Mouse (Mus musculus) monocyte, adult 59 days (primary cell): ENCODE measurements around the gene Nemp1. TPM values are rescaled to one million over a fixed set of nuclear protein-coding genes. Genes with fewer than 3 reads are reported as not detected.

Source experiments
- total RNA-seq, 2 experiments: library from RNA; stranded (reverse); gene quantifications; one replicate each; pipeline ENCODE4 v1.2.4; 2023

Nemp1 gene
- 1 to 10 TPM; 6.8 to 6.9 TPM for total RNA-seq

GRCm38 (mm10) chr10:127666501-127667268 is at the start of gene Nemp1:
Gene Nemp1, plus strand, starts transcription at chr10:127666901.

GRCm38 (mm10) chr10:127620406-127621190 is 46.1 kb upstream of the Nemp1 start, which contains the start of gene Lrp1:
Gene Lrp1, minus strand, starts transcription at chr10:127621148.

GRCm38 (mm10) chr10:127642772-127643552 is 23.7 kb upstream of the Nemp1 start, which contains the start of gene Stat6:
Gene Stat6, plus strand, starts transcription at chr10:127642986.

GRCm38 (mm10) chr10:127668093-127669050 is 1.7 kb downstream of the Nemp1 start, which contains the start of gene Nab2:
Gene Nab2, minus strand, starts transcription at chr10:127668568.

GRCm38 (mm10) chr10:127704766-127705220 is 38.1 kb downstream of the Nemp1 start, which contains the start of gene Myo1a:
Gene Myo1a, plus strand, starts transcription at chr10:127705170.

GRCm38 (mm10) chr10:127724178-127724577 is 57.5 kb downstream of the Nemp1 start, which contains the start of gene Tac2:
Gene Tac2, plus strand, starts transcription at chr10:127724478.

GRCm38 (mm10) chr10:127739083-127739660 is 72.5 kb downstream of the Nemp1 start, which contains the start of gene Zbtb39:
Gene Zbtb39, plus strand, starts transcription at chr10:127739538.

Other genes starting within 250 kb of the Nemp1 start
- gene Stac3, start 165.2 kb upstream of the Nemp1 start, total RNA-seq, result 1 to 10 TPM; 1.0 to 3.7 TPM
- not detected for gene Ndufa4l2, start 151.9 kb upstream of the Nemp1 start, total RNA-seq
- gene Shmt2, start 144.5 kb upstream of the Nemp1 start, total RNA-seq, result 10 to 100 TPM; 12.1 to 12.7 TPM
- gene Nxph4, start 132.3 kb upstream of the Nemp1 start, total RNA-seq, result not detected
- 100 to 1,000 TPM; 860 to 920 TPM for gene Lrp1, start 45.8 kb upstream of the Nemp1 start, total RNA-seq
- 100 to 1,000 TPM; 278 to 289 TPM for gene Stat6, start 23.9 kb upstream of the Nemp1 start, total RNA-seq
- 10 to 100 TPM; 18.2 to 18.5 TPM for gene Nab2, start 1.7 kb downstream of the Nemp1 start, total RNA-seq
- not detected for gene Myo1a, start 38.3 kb downstream of the Nemp1 start, total RNA-seq
- gene Tac2, start 57.6 kb downstream of the Nemp1 start, total RNA-seq, result not detected
- gene Zbtb39, start 72.6 kb downstream of the Nemp1 start, total RNA-seq, result 10 to 100 TPM; 11.1 to 13.0 TPM
- gene Gpr182, start 84.8 kb downstream of the Nemp1 start, total RNA-seq, result not detected
- not detected for gene Rdh1, start 92.8 kb downstream of the Nemp1 start, total RNA-seq
- not detected for gene Rdh16f1, start 92.9 kb downstream of the Nemp1 start, total RNA-seq
- not detected for gene Rdh9, start 109.5 kb downstream of the Nemp1 start, total RNA-seq
- gene Rdh16, start 134.3 kb downstream of the Nemp1 start, total RNA-seq, result not detected
- not detected for gene Rdh19, start 183.0 kb downstream of the Nemp1 start, total RNA-seq
- gene Rdh16f2, start 199.6 kb downstream of the Nemp1 start, total RNA-seq, result not detected
- gene Rdh7, start 221.9 kb downstream of the Nemp1 start, total RNA-seq, result not detected
- not detected for gene Sdr9c7, start 231.6 kb downstream of the Nemp1 start, total RNA-seq